Mouse (Mus musculus) stomach, embryonic 14.5 days (tissue): Measurements from ENCODE around the gene Isg15. TPM values are rescaled to one million over a fixed set of nuclear protein-coding genes. Genes with fewer than 3 reads are reported as not detected.

Source experiments
- ATAC-seq: fragments of 200-750 bp; cut with Nextera tagmentation; 2 replicates; pipeline ENCODE4 v1.8.0; 2017; ENCODE audit warnings: low read depth, moderate TSS enrichment; ENCODE audit not compliant: insufficient number of reproducible peaks, insufficient read depth, low FRiP score
- H3K27ac ChIP-seq: fragments of 300-500 bp; sonication (generic); 2 replicates; pipeline ENCODE4 v1.5.1; 2014; ENCODE audit warnings: mild to moderate bottlenecking, low read length, moderate library complexity, mixed read lengths
- H3K27me3 ChIP-seq: fragments of 300-500 bp; sonication (generic); 2 replicates; pipeline ENCODE4 v1.6.1; 2014; ENCODE audit warnings: low read length, control low read depth, mixed read lengths; ENCODE audit not compliant: control insufficient read depth, insufficient read depth
- H3K36me3 ChIP-seq: fragments of 300-500 bp; sonication (generic); 2 replicates; pipeline ENCODE4 v1.6.1; 2014; ENCODE audit warnings: mild to moderate bottlenecking, control low read depth, low read length, moderate library complexity, mixed read lengths; ENCODE audit not compliant: control insufficient read depth, insufficient read depth
- H3K4me1 ChIP-seq: fragments of 300-500 bp; sonication (generic); 2 replicates; pipeline ENCODE4 v1.6.1; 2014; ENCODE audit warnings: low read length, control low read depth, mixed read lengths; ENCODE audit not compliant: control insufficient read depth, insufficient read depth
- H3K4me2 ChIP-seq: fragments of 300-500 bp; sonication (generic); replicated peaks from 2 replicates; pipeline ENCODE4 v1.6.1; 2014; ENCODE audit warnings: low read depth, low read length, control low read depth
- H3K4me3 ChIP-seq: fragments of 300-500 bp; sonication (generic); 2 replicates; pipeline ENCODE4 v1.5.1; 2014; ENCODE audit warnings: low read depth, low read length, control low read depth
- H3K9ac ChIP-seq: fragments of 300-500 bp; sonication (generic); replicated peaks from 2 replicates; pipeline ENCODE4 v1.6.1; 2014; ENCODE audit warnings: low read depth, mild to moderate bottlenecking, control low read depth, low read length, moderate library complexity, mixed read lengths
- H3K9me3 ChIP-seq: fragments of 300-500 bp; sonication (generic); 2 replicates; pipeline ENCODE4 v1.6.1; 2016; ENCODE audit warnings: low read depth, low read length, control low read depth; ENCODE audit not compliant: control insufficient read depth
- WGBS: fragments of 180-500 bp; shearing (Covaris S2); extraction: QIAGEN DNeasy Blood & Tissue Kit; methylation state at CpG from one replicate; pipeline ENCODE4 v1.1.7; 2014; 5-methylcytosine and 5-hydroxymethylcytosine counted together
- polyA plus RNA-seq: library from polyadenylated mRNA; unstranded; fragments of >200 nt; fragmentation: Nextera tagmentation; extraction: Ambion mirVana; gene quantifications from 2 replicates; pipeline ENCODE4 v1.2.1, GENCODE M21; 2014

The Isg15 gene
- polyA plus RNA-seq, 1 experiment from 2014 or later, result 1.3 TPM

GRCm38 (mm10) chr4:156213134-156213533, 12.5 kb upstream of the Isg15 start:
- H3K4me3 ChIP-seq, result no peak overlapping the region
- no peaks in the 10 kb centered on the region for H3K36me3 ChIP-seq
- H3K9me3 ChIP-seq, result no peaks in the 10 kb centered on the region
- no peak overlapping the region for H3K4me2 ChIP-seq
- WGBS, result 93% methylated on average over 13 of the region's 13 CpGs
- no peak for ATAC-seq
- no peaks in the 10 kb centered on the region for H3K27me3 ChIP-seq
- no peak overlapping the region for H3K27ac ChIP-seq
- no peaks in the 10 kb centered on the region for H3K4me1 ChIP-seq
- no peak overlapping the region for H3K9ac ChIP-seq

- no peak for ATAC-seq
- Histone ChIP-seq H3K4me2 (no peak overlapping the region), H3K4me3 (no peak overlapping the region), H3K9me3 (no peaks in the 10 kb centered on the region), H3K27me3 (no peaks in the 10 kb centered on the region), H3K4me1 (no peaks in the 10 kb centered on the region), H3K27ac (no peak overlapping the region), H3K9ac (no peak overlapping the region), H3K36me3 (no peaks in the 10 kb centered on the region)
- WGBS, result 68% methylated on average over 13 of the region's 13 CpGs
These were observed 9.5 kb upstream of the Isg15 start for GRCm38 (mm10) chr4:156209963-156210635.

GRCm38 (mm10) chr4:156208872-156209271, 8.3 kb upstream of the Isg15 start:
- no peaks in the 10 kb centered on the region for H3K9me3 ChIP-seq
- H3K36me3 ChIP-seq, result no peaks in the 10 kb centered on the region
- H3K9ac ChIP-seq, result no peak overlapping the region
- no peak overlapping the region for H3K4me2 ChIP-seq
- no peak overlapping the region for H3K4me3 ChIP-seq
- H3K27ac ChIP-seq, result no peak overlapping the region
- 0 out of 2 replicates have a peak, but pooled peaks cover 1% of the 10 kb centered on the region for H3K4me1 ChIP-seq
- H3K27me3 ChIP-seq, result no peaks in the 10 kb centered on the region
- WGBS, result 70% methylated on average over 4 of the region's 4 CpGs
- ATAC-seq, result no peak

GRCm38 (mm10) chr4:156203413-156204131, 3.0 kb upstream of the Isg15 start:
- WGBS, result under 1% methylated on average over 49 of the region's 49 CpGs
- peak overlapping the region; percentile 44 for H3K27ac ChIP-seq
- ATAC-seq, result peak; percentile 21; the same call in 1 of the 2 replicates

GRCm38 (mm10) chr4:156203001-156203412, 2.4 kb upstream of the Isg15 start, which contains the start of gene AW011738:
AW011738 (plus strand) TSS chr4:156203304.
- Histone ChIP-seq H3K36me3 (no peaks in the 10 kb centered on the region), H3K4me2 (peak within 1 kb of the TSS; percentile 93), H3K4me1 (peaks cover 10% of the 10 kb centered on the region; the same call in 1 of the 2 replicates), H3K27me3 (no peaks in the 10 kb centered on the region; the same call in 1 of the 2 replicates), H3K9ac (peak within 1 kb of the TSS; percentile 58), H3K9me3 (no peaks in the 10 kb centered on the region), H3K4me3 (peak within 1 kb of the TSS; percentile 54), H3K27ac (peak within 1 kb of the TSS; percentile 44)
- 1% methylated on average over 35 of the region's 39 CpGs for WGBS
- ATAC-seq, result peak; percentile 85

More at GRCm38 (mm10) chr4:156203413-156204131, 3.0 kb upstream of the Isg15 start:
- Histone ChIP-seq H3K4me3 (peak overlapping the region; percentile 54), H3K4me1 (peaks cover 8% of the 10 kb centered on the region; the same call in 1 of the 2 replicates), H3K9ac (peak overlapping the region; percentile 58), H3K36me3 (no peaks in the 10 kb centered on the region), H3K9me3 (no peaks in the 10 kb centered on the region), H3K27me3 (no peaks in the 10 kb centered on the region; the same call in 1 of the 2 replicates), H3K4me2 (peak overlapping the region; percentile 93)

- Histone ChIP-seq H3K27me3 (no peaks in the 10 kb centered on the region; the same call in 1 of the 2 replicates), H3K36me3 (no peaks in the 10 kb centered on the region), H3K4me3 (peak overlapping the region; percentile 54), H3K4me2 (peak overlapping the region; percentile 93), H3K4me1 (peaks cover 10% of the 10 kb centered on the region; the same call in 1 of the 2 replicates), H3K27ac (no peak overlapping the region; the same call in 1 of the 2 replicates), H3K9ac (peak overlapping the region; percentile 58; the same call in 1 of the 2 replicates), H3K9me3 (no peaks in the 10 kb centered on the region)
- WGBS, result 35% methylated on average over 12 of the region's 12 CpGs
- ATAC-seq, result no peak
These were observed 1.9 kb upstream of the Isg15 start for GRCm38 (mm10) chr4:156202462-156202893.

- Histone ChIP-seq H3K4me3 (peak overlapping the region; percentile 92), H3K27ac (peak overlapping the region; percentile 91), H3K4me2 (peak overlapping the region; percentile 50), H3K36me3 (peaks cover 14% of the 10 kb centered on the region), H3K9ac (peak overlapping the region; percentile 38; the same call in 1 of the 2 replicates), H3K9me3 (no peaks in the 10 kb centered on the region), H3K4me1 (peaks cover 34% of the 10 kb centered on the region), H3K27me3 (no peaks in the 10 kb centered on the region; the same call in 1 of the 2 replicates)
- peak; percentile 89 for ATAC-seq
- 0% methylated on average over 26 of the region's 26 CpGs for WGBS
These were observed 2.8 kb downstream of the Isg15 start for GRCm38 (mm10) chr4:156197829-156198205.

- Histone ChIP-seq H3K27me3 (no peaks in the 10 kb centered on the region; the same call in 1 of the 2 replicates), H3K9ac (peak within 1 kb of the TSS; percentile 87), H3K27ac (peak within 1 kb of the TSS; percentile 91), H3K4me3 (peak within 1 kb of the TSS; percentile 92), H3K4me1 (peaks cover 37% of the 10 kb centered on the region), H3K9me3 (no peaks in the 10 kb centered on the region), H3K4me2 (peak within 1 kb of the TSS; percentile 92), H3K36me3 (peaks cover 14% of the 10 kb centered on the region)
- 1% methylated on average over 45 of the region's 88 CpGs for WGBS
- ATAC-seq, result peak; percentile 83
These were observed 3.3 kb downstream of the Isg15 start, which contains the start of gene Agrn for GRCm38 (mm10) chr4:156197131-156197828. Agrn (minus strand) TSS chr4:156197488.
